Mouse (Mus musculus) frontal cortex, postnatal 25 days (tissue): Measurements from ENCODE around the gene Cdk18.
A peak's percentile ranks its signal among the peaks of the same experiment; 100 is the strongest.

Experiments used
- DNase-seq, 2 experiments: peaks; one replicate each; pipeline ENCODE4 v3.0.0; 2022; ENCODE audit warnings: low spot score in 2 of 2

Cdk18 gene

DNA sequence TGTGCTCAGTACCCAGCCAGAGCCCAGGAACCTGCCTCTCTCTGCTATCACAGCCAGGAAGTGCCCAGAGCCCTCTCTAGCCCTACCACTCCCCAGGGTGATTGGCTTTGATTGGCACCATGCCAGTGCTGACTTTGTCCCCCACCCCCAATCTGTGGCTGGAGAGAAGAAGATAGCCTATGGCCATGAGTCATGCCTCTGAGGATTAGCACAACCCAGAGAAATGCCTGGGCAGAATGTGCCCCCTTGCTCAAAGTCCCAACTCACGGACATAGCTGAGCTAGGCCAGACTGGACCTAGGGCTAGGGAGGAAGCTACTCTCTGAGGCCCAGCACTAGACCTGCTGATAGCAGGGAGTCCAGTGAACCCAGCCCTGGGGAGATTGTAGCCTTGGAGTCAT is 10.7 kb upstream of the Cdk18 start:
- no peak for DNase-seq

DNA sequence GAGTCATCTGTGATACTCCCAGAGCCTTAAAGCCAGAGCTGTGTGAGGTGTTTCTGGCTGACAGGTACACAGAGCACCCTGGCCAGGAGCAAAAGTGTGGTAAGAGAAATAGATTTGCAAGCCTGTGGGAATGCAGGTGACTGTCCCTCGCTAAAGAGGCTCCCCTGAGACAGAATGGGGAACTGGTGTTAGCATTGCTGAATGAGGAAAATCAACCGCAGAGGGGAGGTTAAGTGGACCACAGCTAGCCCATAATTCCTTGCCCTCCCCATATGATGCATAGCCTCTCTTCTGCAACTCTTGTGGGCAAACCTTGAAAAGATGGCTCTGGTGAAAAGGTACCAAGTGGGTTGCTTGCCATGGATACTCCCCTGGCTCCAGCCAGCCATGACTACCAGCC is 9.9 kb upstream of the Cdk18 start:
- no peak for DNase-seq

DNA sequence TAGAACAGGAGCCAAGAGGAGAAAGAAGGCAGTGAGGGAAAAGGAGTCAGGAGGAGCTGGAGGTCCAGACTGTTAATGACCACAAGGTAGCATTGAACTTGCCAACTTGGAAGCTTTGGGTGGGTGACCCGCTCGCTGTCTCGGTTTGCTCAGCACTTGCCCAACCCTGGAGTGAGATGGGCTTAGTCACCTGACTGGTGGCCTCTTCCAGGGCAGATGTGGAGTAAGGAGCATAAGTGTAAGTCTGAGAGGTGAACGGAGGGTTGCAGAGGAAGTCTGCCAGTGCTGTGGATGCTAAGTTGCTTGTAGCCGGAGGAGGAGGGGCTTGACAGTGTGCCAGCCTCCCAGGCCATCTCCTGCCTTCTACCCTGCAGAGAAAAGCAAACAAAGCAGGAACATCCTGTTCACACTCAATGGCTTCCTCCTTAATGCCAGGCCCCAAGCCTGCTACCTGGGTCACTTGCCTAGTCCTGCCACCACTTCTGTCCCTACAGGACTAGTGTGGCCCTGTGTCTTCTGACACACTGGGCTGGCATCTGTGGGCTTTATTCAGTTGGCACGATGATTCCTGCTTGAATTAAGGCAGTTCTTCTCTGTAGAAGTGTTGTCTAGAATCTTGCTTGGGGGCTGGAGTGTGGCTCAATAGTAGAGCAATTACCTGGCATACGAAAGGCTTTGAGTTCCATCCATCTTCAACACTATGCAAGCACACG is 6.6 kb upstream of the Cdk18 start:
- no peak for DNase-seq

DNA sequence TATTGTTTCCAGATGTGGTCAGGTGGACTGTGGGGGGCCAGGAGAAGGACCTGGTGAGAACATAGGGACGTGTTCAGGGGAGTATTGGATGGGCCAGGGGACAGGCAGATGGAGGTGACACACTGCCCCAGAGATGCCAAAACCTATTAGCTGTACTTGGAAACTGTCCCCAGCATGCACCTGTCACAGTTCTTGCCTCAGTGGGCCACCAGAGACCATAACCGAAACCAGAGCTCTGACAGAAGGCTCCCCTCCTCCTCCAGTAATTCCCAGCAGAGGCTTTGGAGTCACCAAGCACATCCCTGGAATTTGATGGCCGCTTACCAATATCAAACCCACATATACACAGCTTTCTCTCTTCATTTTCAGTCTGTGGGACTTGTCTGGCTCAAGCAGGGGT is 5.4 kb upstream of the Cdk18 start:
- no peak for DNase-seq

DNA sequence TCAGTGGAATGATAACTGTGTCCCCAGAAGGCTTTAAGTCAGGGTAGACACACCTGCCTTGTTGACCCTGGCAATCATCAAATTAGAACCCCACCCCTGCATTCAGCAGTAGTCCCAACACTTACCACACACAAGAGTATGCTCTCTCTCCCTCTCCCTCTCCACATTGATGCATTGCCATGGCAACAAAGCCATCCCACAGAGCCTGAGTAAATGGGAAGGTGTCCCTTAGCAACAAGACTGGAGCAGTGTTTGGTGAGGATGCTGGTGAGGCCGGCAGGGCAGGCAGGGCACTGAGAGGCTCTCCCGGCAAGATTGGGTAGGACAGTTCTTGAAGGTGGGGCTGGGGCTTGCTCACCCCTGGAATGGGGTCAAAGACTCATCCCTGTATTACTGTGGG is 4.7 kb upstream of the Cdk18 start:
- DNase-seq, result no peak

DNA sequence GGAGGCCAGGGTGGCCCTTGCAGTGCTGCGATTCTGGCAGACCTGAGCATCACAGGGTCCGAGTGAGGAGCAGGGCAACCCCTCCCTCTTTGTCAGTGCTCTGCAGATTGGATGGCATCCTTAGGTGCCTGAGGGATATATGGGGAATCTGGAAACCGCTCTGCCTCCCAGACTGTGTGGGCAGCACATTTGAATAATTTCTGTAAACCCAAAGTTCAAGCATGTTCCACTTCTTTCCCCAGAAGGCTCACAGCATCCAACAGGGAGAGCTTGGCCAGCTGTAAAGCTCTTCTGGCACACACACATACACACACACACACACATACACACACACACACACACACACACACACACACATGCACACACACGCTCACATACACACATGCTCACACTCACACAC is 4.2 kb upstream of the Cdk18 start:
- no peak for DNase-seq

DNA sequence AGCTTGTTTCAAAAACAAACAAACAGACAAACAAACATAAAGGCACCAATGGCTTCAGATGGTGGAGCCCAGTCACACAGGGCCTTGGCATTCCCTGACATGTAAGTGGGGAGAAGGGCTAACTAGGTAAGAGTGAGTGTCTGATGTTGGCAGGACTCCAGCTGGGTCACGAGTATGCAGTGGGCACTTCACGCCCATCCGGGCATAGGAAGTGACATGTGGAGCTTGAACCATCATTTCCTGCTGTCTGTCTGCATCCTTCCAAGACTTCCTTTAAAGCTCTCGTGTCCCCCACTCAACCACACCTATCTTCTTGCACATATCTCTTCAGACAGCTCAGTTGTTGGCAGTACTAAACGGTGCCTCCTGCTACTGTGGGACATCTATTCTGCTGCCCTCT is 3.6 kb upstream of the Cdk18 start:
- DNase-seq, result no peak

DNA sequence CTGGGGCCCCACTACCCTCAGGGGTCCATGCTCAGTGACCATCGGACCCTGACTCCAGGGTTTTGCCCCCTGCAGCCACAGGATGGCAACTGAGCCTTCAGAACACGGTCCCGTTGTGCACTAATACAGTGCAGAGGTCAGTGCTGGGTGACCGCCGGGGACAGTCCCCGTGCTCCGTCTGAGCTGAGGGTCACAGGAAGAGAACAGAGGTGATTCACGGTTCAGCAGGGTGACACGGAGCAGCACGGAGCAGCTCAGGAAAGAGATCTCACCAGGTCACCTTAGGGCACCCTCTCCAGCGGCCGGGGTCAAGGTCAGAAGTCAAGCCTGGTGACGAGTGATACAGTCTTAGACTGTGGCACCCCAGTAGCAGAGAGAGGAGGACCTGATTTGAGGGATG is 2.3 kb upstream of the Cdk18 start:
- DNase-seq, result no peak

DNA sequence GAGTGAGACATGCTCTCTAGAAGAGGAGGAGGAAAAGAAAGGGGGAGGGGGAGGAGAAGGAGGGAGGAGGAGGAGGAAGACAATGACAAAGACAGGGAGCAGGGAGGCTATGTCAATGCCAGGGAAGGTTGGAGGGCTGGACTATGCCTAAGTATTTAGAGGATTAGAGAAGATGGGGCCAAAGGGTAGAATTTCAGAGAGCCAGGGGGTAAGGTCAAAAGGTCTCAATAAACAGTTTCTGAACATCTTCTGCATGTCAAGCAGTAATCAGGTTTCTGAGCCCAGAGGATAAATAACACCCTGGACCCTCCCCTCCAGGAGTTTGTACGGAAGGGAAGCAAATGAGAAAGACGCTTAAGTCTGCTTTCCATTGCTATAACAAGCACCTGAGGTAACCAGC is 1.7 kb upstream of the Cdk18 start:
- DNase-seq, result no peak

DNA sequence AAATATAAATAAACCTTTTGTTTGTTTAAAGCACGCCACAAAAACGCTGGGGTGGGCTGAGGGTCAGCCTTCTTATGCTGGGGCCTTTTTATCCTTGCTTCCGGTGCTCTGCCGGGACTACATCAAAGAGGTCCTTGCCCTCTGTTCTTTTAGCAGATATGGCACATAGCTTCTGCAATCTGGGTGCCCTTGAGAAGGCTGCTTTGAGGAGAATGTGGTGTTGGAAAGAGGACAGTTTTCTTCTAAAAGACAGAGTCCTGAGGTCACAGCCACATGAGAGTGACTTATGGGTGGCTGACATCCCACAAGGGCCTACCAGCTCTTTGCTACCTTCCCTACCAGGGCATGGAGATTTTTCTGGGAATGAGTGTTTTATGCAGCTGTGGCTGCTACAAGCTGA is 1.1 kb upstream of the Cdk18 start:
- DNase-seq, result no peak

DNA sequence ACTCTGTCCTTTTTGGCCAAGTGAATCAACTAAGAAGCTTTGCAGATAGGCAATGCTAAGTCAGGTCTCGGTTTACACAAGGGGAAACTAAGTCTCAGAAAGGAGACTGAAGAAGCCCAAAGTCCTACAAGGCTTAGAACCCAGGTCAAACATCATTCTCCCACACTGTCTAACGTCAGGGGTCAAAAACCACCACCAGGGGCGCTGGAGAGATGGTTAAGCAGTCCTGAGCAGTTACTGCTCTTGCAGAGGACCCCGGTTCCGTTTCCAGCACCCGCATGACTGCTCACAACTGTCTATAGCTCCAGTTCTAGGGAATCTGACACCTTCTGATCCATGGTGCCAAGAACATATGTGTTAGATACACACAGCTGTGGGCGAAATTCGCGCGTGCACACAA is 687 bp upstream of the Cdk18 start:
- no peak for DNase-seq

DNA sequence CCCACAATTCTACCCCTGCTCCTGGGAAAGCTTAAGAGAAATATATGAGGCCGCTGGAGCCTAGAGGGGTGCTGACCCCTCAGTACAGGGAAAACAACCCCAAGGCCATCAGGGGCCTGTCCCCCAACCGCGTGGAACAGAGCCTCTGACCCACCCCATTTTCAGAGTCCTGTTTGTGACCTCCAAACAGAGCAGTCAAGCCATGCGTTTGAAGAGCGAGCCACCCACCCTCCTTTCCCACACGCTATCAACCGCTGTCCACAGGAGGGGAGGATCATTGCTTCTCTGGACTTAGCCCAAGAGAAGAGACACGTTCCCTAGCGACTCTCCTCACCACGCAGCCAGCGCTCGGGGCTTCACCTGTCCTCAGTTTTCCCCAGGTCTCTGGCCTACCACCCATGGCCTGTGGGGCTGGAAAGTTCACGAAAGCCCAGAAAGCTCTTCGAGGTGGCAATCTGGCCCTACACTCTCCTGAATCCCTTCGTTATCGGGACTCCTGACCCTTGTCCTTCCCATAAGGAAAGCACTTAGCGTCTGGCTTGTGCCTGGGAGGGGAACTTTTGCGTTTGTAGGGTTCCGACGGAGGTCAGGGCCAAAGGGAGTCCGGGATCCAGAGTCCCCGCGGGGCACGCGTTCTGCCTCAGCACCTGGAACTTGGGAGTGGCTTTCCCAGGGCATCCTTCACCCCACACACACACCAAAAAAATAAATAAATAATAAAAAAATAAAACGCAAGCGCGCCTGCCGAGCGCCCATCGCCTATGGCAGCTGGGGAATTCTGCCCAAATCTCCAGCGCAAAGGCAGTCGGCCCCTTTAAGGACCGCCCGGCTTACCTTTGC is 688 bp downstream of the Cdk18 start:
- DNase-seq, result no peak

DNA sequence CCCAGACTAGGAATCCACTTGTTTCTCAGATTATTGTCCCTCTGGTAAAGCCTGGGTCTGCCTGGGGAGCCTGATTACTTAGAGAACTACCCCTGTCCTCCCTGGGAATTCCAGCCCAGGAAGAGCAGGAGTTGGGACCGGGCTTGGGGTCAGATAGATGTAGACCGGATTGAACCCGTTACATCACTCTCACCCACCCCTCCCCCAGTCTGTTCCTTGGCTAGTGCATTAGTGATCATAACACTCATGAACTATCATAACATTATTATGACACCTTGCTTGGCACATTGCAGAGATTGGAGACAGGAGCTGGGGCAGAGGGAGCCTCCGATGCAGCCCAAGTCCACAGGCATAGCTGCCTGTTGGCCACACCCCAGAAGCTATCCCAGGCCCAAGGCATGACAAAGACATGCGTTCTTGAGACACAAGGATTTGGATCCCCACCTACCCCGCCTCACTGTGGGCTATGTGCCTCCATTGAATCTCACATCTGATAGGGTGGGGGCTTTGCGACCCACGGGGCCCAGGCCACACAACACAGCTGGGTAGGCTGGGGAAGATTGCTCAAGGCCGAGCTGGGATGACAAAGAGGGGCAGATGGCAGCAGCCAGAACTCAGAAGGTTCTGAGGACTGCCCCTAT is 1.4 kb downstream of the Cdk18 start:
- DNase-seq, result no peak

DNA sequence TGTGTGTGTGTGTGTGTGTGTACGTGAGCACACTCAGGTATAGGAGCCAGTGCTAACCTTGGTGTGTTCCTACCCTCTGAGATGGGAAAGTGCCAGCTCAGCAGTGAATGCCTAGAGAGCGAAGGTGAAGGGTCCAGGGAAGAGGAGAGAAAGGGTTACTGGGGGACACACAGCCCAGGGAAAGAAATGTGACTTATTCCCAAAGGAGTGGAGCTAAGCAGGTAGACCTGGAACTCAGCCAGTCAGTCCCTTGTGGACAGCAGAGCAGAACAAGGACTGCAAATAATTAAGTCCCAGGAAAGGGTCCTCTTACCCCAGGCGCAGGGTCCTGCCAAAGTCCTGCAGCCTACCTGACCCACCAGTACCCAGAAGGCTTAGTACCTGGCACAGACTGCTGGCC is 2.6 kb downstream of the Cdk18 start:
- no peak for DNase-seq

DNA sequence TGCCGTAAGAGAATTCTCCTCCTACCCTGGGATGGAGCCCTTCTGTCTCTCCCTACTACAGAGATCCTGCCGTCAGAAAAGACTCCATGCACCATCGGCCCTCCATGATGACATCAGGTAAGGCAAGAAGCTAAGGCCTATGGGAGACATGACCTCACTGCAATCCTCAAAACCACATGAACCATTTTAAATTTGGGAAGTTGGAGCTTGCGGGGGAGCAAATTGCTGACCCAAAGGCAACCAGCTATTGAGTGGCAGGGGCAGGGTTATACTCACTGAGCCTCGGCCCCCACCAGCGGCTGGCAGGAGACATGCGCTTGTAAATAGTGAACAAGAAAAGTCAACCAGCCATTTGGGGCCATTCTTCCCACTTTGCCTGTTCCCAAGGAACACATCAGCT is 3.9 kb downstream of the Cdk18 start:
- no peak for DNase-seq

DNA sequence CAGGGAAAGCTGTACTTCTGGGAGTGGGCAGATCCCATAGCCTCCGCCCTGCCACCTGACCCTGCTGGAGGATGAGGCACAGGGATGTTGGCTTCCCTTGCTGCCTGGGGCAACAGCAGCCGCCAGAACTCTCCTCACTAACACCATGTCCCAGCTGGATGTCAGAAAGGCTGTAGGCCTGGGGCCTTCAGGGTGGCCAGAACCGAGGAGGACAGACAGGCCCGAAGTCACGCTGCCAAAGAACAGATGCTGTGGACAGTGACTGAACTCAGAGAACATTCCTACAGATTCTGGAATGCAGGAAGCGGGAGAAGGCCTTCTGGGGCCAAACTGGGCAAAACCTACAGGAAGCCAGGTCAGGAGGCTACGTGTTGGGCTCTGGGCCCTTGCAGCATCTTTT is 11.2 kb downstream of the Cdk18 start:
- DNase-seq, result no peak

DNA sequence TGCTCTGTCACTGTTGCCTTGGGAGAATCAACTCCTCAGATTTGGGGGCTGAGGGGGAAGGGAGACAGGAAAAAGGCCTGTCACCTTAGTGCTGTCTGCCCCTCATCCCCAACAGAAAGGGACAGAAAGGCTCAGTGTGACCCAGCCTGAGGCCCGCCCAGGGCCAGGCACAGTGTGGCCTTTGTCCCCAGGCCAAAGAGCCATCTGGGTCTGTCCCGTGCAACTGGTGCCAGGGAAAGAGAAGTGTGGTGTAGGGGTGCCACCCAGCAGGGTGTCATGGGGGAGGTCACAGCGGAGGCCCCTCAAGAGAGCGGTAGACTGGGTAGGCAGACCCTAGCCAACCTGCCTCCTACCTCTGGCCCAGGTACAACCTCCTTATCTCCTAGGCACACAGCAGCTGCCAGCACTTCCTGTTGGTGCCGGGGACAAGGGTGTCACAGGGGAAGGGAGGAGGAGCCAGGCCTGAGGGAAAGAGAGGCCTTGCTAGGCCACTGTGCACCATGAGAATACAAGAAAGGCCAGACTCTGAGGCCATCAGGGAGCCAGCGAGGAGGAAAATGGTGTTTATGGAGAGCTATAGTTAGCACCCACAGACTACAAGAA is 13.6 kb downstream of the Cdk18 start:
- no peak for DNase-seq

DNA sequence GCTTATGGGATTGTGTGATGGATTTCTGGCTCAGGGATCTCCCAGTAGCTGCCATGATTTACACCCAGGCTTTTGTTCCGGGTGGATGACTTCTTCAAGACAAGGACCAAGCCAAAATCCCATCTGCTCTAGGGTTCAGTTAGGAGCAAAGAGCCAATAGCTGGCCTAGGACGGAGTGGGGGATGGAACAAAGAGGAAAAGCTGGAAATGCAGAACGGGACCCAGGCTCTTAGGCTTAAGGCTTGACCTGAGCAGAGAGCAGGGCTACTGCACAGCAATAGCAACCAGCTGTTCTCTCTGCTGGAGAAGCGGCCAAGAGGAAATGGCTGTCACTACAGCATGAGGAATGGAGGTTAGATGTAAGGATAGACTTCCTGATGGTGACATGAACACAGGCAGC is 14.2 kb downstream of the Cdk18 start:
- no peak for DNase-seq

DNA sequence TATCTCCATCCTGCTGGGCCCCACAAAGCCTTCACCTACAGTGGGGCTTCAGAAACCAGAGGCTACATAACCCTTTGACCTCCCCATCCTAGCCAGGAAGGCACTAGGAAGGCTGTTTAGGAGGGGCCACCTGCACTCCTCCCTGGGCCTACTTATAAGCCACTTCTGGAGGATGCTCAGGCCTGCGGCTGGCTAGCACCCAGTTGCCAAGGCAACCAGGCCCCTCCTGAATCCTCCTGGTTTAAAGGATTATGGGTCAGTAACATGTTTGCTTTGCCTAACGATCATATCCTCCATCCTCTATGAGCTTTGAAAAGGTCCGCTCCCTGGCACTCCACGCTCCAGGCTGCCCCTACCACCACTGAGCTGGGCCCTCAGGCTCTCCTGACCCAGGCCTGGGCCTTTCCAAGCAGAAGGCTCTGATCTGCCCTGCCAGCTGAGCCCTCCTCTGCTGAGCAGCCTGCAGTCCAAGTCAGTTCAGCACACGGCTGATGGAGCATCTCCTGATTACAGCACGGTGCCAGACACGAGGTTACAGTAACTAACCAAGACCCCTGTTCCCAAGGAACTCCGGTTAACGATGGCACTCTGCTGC is 16.0 kb downstream of the Cdk18 start:
- no peak for DNase-seq

DNA sequence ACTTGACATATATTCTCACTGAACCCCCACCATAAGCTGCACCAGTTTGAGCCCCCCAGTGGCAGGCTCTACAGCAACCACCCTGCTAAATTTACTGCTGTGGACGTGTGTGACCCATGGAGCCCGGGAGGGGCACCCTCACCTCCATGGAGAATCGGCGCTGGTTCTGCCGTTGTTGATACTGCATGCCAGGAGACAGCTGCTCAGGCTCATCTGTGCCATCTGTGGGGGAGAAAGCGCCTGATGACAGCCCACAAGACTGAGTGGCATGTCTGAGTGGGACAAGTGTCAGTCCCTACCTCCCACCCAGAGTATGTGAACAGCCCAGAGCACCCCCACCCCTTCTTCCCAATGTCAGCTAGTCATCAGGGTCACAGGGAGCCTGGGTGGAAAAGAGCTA is 17.6 kb downstream of the Cdk18 start:
- no peak for DNase-seq

DNA sequence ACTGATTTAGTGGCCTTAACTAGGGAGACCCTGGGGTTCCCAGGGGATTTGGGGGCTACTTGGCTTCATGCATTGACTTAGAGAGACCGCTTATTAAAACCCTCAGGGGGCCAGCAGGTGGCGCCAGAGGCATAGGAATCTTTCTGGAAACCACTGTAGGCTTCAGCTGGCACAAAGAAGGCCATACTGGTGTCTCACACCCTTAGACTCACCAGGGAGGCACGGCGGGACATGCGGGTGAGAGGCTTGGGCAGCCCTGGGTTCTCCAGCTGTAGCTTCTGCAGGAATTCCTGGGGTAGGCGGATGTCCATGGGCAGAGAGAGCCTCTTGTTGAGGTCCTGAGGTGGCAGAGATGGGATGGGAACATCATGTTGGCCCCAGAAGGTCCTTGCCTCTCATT is 18.2 kb downstream of the Cdk18 start:
- DNase-seq, result peak; percentile 82 to 94

DNA sequence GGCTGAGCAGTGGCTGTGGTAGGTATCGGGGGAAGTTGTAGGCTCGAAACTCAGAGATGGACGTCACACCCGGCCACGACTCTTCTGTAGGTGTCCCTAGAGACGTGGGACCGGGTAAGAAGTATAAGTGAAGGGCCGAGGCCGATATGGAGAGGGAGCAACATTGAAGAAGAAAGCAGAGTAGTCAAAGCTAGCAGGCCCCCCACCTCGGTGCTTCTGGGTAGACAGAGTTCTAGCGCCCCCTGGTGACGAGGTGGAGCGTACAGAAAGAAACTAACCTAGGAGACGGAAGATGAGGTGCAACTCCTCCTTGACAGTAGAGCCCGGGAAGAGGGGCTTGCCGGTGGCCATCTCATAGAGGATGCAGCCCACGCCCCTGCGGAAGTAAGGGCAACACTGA is 22.9 kb downstream of the Cdk18 start:
- DNase-seq, result peak; percentile 57 to 59
